Mouse (Mus musculus) gastrocnemius, adult 18-20 months (tissue): Measurements from ENCODE around the gene Rpap1. TPM values are rescaled to one million over a fixed set of nuclear protein-coding genes. Genes with fewer than 3 reads are reported as not detected.

Experiments
- DNase-seq: peaks from one replicate; pipeline ENCODE4 v3.0.0; 2021; ENCODE audit warnings: low spot score
- total RNA-seq, 2 experiments: library from RNA; stranded (reverse); gene quantifications; 2 replicates each; pipeline ENCODE4 v1.2.3; 2021

The Rpap1 gene
- total RNA-seq, 2 experiments from 2014 or later = 14.6 to 16.6 TPM

DNA sequence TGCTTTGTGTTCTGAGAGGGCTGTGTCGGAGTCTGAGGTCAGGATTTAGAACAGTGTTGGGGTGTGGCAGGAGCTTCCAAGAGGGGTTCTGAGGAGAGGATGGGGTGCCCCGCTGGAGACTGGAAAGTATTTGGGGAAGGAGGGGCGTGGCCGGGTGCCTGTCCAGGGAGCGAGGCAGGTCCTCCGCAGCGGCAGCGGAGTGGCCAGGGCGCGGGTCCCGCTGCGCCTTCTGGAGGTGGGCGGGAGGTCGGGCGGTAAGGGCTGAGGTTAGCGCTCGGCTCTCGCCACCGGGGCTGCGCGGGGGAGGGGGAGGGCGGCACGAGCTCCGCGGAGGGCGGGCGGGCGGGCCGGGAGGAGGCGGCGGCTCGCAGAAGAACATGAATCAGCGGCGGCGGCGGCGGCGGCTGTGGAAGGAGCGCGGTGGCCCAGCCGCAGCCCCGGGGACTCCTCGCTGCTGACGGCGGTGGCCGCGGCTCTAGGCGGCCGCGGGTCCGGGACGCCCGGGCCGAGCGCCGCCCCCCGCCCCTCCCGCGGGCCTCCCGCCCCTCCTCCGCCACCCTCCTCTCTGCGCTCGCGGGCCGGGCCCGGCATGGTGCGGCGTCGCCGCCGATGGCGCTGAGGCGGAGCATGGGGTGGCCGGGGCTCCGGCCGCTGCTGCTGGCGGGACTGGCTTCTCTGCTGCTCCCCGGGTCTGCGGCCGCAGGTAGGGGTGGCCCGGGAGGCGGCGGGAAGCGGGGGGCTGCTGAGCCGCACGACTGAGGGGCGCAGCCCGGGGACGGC is 12.0 kb upstream of the Rpap1 start:
- peak; percentile 12 for DNase-seq

- peak; percentile 45 for DNase-seq
Measured at GRCm38 (mm10) chr2:119798246-119798927, 11.1 kb upstream of the Rpap1 start.

DNA sequence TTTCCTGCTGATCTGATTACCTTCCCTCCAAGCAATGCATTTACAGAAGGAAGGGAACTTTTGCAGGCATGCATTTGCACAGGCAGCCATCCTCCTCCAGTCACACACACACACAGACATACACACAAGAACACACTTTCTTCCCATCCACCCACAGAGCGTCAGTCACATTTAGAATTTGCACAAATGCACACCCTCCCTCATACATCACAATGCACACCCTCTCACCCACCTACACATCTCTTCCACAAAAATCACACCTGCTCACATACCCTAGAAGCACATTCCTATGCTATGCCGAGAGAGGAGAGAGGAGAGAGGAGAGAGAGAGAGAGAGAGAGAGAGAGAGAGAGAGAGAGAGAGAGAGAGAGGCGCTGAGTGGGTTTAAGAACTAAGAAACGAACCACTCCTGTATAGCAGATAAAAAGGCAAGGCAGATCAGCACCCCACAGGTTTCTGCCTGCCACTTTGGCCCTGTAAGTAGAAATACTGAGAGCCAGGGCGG is 10.0 kb upstream of the Rpap1 start, which contains the start of gene Tyro3:
Gene Tyro3 (plus strand): TSS at position 455 of the 505 bp plus-strand sequence.
- no peak for DNase-seq

GRCm38 (mm10) chr2:119789996-119790395 is 2.7 kb upstream of the Rpap1 start:
- DNase-seq = no peak

- DNase-seq = no peak
Measured at GRCm38 (mm10) chr2:119767246-119767645, 20.1 kb downstream of the Rpap1 start.

DNA sequence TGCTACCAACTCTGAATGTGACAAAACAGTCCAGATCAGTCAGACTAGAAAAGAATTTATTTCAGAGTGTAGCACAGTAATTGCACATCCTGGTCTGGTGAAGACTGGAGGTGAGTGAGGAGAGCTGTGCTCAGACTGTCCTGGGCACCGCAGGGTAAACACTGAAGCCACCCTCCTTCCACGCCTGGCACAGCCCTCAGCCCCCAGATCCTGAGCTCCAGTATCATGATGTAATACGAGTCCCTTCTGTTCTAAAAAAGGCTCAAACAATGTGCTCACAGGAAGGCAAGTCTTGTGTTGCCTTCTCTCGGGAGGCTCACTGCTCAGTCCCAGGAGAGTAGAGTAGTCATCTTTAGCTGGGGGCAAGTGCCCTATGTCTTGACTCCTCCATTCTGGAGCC is 23.4 kb downstream of the Rpap1 start:
- no peak for DNase-seq

DNA sequence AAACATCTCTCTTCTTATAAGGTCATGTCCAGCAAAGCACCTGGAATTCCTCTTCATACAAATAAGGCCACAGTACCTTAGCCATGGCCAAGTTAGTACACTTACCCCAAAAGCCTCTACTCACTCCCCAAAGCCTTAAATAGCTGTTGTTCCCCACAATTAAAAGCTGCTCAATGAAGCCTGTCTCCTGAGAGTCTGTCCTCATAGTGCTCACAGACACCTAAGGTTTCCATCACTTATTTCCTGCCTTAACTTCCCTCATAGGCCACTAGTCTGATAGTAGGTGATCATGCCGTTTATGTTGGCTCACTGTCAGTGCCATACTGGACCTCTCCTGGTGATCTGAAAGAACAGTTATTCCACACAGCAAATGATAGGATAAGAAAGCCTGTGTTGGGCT is 25.1 kb downstream of the Rpap1 start:
- DNase-seq = no peak

GRCm38 (mm10) chr2:119760251-119760650 is 27.1 kb downstream of the Rpap1 start, which contains the start of gene Ltk:
Gene Ltk, minus strand, starts transcription at chr2:119760431.
- no peak for DNase-seq

GRCm38 (mm10) chr2:119758844-119759835 is 28.2 kb downstream of the Rpap1 start:
- DNase-seq = no peak

GRCm38 (mm10) chr2:119758101-119758843 is 29.1 kb downstream of the Rpap1 start:
- DNase-seq = no peak

GRCm38 (mm10) chr2:119757601-119758100 is 29.7 kb downstream of the Rpap1 start:
- DNase-seq = no peak

- no peak for DNase-seq
Measured at GRCm38 (mm10) chr2:119749260-119749659, 38.1 kb downstream of the Rpap1 start.

DNA sequence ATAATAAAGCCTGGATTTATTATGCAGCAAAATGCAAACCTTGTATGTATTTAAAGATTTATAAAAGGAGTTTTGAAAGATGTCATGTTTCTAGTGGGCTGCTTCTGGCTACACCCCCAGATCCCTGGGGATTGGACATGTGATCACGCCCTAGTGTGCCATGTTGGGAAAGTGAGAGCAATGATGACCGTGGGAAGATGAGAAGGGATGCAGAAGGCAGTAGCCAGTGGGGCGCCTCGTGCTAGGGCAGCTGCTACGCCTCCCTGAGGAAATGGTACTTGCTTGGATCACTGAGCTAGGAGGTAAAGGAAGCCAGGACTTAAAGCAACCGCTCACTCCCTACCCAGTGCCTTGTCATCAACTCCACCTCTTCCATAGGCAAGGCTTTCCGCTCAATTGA is 39.8 kb downstream of the Rpap1 start:
- no peak for DNase-seq

DNA sequence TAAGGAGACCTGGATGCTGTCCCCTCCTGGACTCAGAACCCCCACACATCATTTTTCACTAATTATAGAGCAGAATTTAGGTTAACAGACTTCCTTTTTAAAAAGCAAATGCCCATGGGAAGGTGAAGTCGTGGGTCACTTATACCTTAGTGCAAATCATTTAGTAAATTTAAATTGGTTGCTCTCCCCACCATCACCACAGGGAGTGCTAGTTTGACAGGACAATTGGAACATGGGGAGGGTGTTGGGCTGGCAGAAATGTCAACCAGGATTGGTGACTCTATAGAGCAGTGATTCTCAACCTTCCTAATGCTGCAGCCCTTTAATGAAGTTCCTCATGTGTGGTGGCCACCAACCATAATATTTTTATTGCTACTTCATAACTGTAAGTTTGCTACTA is 42.1 kb downstream of the Rpap1 start:
- no peak for DNase-seq

DNA sequence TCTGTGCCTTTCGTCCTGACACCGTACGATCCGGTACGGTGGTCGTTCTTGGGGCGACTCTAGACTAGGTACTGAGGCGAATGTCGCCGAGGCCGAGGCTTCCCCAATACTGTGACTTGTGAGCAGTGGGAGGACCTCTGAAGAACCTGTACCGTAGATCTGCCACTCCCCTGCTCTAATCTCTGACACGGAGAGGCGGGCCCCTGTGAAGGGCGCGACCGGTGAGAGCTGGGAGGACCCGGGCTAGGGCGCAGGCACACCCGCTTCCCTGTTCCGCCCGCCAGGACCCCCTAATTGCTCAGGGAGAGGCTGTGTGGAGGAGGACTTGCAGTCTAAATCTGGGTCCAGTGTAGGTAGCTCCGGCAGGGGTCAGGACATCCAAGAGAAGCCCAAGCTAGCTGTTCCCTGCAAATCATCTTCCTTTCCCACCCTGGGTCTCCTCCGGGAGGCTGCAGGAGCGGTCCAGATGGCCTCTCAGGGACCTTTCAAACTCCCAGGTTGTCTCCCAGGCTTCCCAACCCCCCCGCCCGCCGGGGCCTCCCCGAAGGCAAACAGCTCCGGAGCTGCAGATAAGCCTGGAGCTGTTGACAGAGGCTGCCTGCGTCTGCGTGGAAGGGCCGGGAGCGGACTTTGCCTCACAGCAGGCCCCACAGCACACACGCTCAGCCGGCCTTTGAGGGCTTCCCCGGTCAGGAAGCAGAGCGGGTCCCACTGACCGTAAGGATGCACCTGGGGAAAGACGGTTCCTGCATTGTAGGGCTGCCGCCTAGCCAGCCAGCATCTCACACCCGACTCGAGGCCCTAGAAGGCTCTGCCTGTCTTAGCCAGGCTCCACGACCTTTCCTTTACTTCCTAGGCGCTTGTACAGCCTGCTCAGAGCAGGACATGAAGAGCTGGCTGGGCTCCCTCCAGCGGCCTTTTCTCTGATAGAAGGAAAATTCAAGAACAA is 42.9 kb downstream of the Rpap1 start:
- DNase-seq = no peak

DNA sequence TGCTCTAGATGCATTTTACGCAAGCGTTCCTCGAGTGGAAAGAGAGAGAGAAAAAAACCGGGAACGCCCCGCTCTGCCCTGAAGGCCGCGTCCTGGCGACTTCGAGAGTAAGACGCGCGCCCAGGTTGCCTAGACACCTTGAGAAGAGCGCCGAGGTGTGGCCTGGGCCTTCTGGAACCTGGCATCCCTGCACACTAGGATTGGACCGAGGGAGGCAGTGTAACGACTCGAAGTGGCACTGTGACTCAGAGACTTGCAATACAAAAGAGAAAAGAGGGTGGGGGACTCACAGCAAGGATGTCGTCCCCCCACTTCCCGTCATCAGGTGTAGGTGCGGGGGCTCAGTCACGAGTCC is 43.6 kb downstream of the Rpap1 start:
- no peak for DNase-seq

GRCm38 (mm10) chr2:119743176-119743807 is 44.0 kb downstream of the Rpap1 start:
- no peak for DNase-seq

- no peak for DNase-seq
Measured at GRCm38 (mm10) chr2:119742461-119743175, 44.7 kb downstream of the Rpap1 start.
